Mouse (Mus musculus) subcutaneous adipose tissue, adult 2 months (tissue): ENCODE results near the gene Nkain4. TPM values are rescaled to one million over a fixed set of nuclear protein-coding genes. Genes with fewer than 3 reads are reported as not detected.

Experiments used
- polyA plus RNA-seq: library from polyadenylated mRNA; depleted of rRNA; stranded (reverse); fragments of >200 nt; gene quantifications from 2 replicates; pipeline ENCODE4 v1.2.3, GENCODE M21; 2012; ENCODE audit warnings: low replicate concordance; rRNA removed

Nkain4 gene
- 10.5 and 26.1 TPM in 2 replicates for polyA plus RNA-seq

GRCm38 (mm10) chr2:180954061-180955047 is at the start of gene Nkain4:
Gene Nkain4 (minus strand): TSS chr2:180954699.

GRCm38 (mm10) chr2:180986449-180986848 is 31.9 kb upstream of the Nkain4 start, which contains the start of gene Col20a1:
Gene Col20a1 (plus strand): TSS chr2:180986535.

GRCm38 (mm10) chr2:180967010-180967763 is 12.7 kb upstream of the Nkain4 start, which contains the start of gene Arfgap1:
Gene Arfgap1 (plus strand): TSS chr2:180967225.

DNA sequence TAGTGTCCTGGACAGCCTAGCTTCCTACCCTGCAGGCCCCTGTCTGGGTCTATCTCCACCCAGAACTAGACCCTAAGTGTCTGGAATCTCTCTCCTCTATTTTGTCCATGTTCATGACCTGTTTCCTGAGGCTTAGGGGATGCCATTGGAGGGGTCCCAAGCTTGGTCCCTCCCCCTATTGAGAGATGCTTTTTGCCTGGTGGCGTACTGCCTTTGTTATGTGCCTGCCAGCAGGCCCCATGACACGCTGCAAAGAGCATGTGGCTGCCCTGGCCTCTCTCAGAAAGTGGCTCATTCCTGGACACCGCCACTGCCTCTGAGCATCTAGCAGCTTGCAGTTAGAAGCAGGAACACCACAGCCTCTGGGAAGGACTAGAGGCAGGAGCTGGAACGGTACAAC is 25.8 kb downstream of the Nkain4 start, which contains the start of gene Birc7:
TSS of gene Birc7 (plus strand) at position 301 of the 400 bp plus-strand sequence.

GRCm38 (mm10) chr2:180920810-180921400 is 33.6 kb downstream of the Nkain4 start, which contains the start of gene Ythdf1:
Gene Ythdf1 (minus strand): TSS chr2:180920949.

Other genes with a start within 250 kb of the Nkain4 start
- 23.7 and 23.9 TPM in 2 replicates for gene Dido1, start 244.7 kb downstream of the Nkain4 start, polyA plus RNA-seq
- 39.2 and 43.8 TPM in 2 replicates for gene Gid8, start 244.6 kb downstream of the Nkain4 start, polyA plus RNA-seq
- gene Slc17a9, start 229.4 kb downstream of the Nkain4 start, polyA plus RNA-seq: 4.8 and 5.5 TPM in 2 replicates
- not detected in 2 replicates for gene Bhlhe23, start 177.8 kb downstream of the Nkain4 start, polyA plus RNA-seq
- gene Ythdf1, start 33.8 kb downstream of the Nkain4 start, polyA plus RNA-seq: 38.6 and 63.9 TPM in 2 replicates
- not detected in 2 replicates for gene Birc7, start 25.7 kb downstream of the Nkain4 start, polyA plus RNA-seq
- 49.6 and 91.2 TPM in 2 replicates for gene Arfgap1, start 12.5 kb upstream of the Nkain4 start, polyA plus RNA-seq
- 1.7 and 3.8 TPM in 2 replicates for gene Col20a1, start 31.8 kb upstream of the Nkain4 start, polyA plus RNA-seq
- 0.20 and 0.33 TPM in 2 replicates for gene Chrna4, start 88.8 kb upstream of the Nkain4 start, polyA plus RNA-seq
- gene Kcnq2, start 180.6 kb upstream of the Nkain4 start, polyA plus RNA-seq: 0.06 and 0.20 TPM in 2 replicates
- 0.54 and 1.9 TPM in 2 replicates for gene Eef1a2, start 202.3 kb upstream of the Nkain4 start, polyA plus RNA-seq
- 136 and 163 TPM in 2 replicates for gene Ppdpf, start 232.5 kb upstream of the Nkain4 start, polyA plus RNA-seq
- gene Ptk6, start 248.1 kb upstream of the Nkain4 start, polyA plus RNA-seq: 0.03 and 0.19 TPM in 2 replicates